Mouse (Mus musculus) neural tube, embryonic 13.5 days (tissue): ENCODE measurements around the gene St3gal5. TPM values are rescaled to one million over a fixed set of nuclear protein-coding genes. Genes with fewer than 3 reads are reported as not detected.

ENCODE experiments used
- ATAC-seq: fragments of 200-750 bp; cut with Nextera tagmentation; 2 replicates; pipeline ENCODE4 v1.8.0; 2017; ENCODE audit warnings: low read depth, mild to moderate bottlenecking, moderate TSS enrichment, moderate library complexity
- H3K27ac ChIP-seq: fragments of 300-500 bp; sonication (generic); replicated peaks from 2 replicates; pipeline ENCODE4 v1.5.1; 2015; ENCODE audit warnings: moderate library complexity, mild to moderate bottlenecking, inconsistent platforms
- H3K27me3 ChIP-seq: fragments of 300-500 bp; sonication (generic); 2 replicates; pipeline ENCODE4 v1.6.1; 2015; ENCODE audit warnings: mild to moderate bottlenecking, inconsistent platforms
- H3K36me3 ChIP-seq: fragments of 300-500 bp; sonication (generic); 2 replicates; pipeline ENCODE4 v1.6.1; 2015; ENCODE audit warnings: mild to moderate bottlenecking, inconsistent platforms
- H3K4me1 ChIP-seq: fragments of 300-500 bp; sonication (generic); replicated peaks from 2 replicates; pipeline ENCODE4 v1.6.1; 2015; ENCODE audit warnings: inconsistent platforms
- H3K4me2 ChIP-seq: fragments of 300-500 bp; sonication (generic); 2 replicates; pipeline ENCODE4 v1.6.1; 2015; ENCODE audit warnings: inconsistent platforms, mild to moderate bottlenecking, moderate library complexity
- H3K4me3 ChIP-seq: fragments of 300-500 bp; sonication (generic); 2 replicates; pipeline ENCODE4 v1.5.1; 2015; ENCODE audit warnings: mild to moderate bottlenecking, inconsistent platforms
- H3K9ac ChIP-seq: fragments of 300-500 bp; sonication (generic); 2 replicates; pipeline ENCODE4 v1.6.1; 2015; ENCODE audit warnings: moderate library complexity, mild to moderate bottlenecking, inconsistent platforms
- H3K9me3 ChIP-seq: fragments of 300-500 bp; sonication (generic); 2 replicates; pipeline ENCODE4 v1.6.1; 2016; ENCODE audit warnings: inconsistent platforms
- WGBS: fragments of 180-500 bp; shearing (Covaris S2); methylation state at CpG from one replicate; pipeline ENCODE4 v1.1.7; 2015; 5-methylcytosine and 5-hydroxymethylcytosine counted together
- polyA plus RNA-seq: library from polyadenylated mRNA; unstranded; fragments of >200 nt; fragmentation: Nextera tagmentation; extraction: Ambion mirVana; gene quantifications from 2 replicates; pipeline ENCODE4 v1.2.1, GENCODE M21; 2015

The St3gal5 gene
- polyA plus RNA-seq, 1 experiment from 2014 or later: 54.6 TPM

DNA sequence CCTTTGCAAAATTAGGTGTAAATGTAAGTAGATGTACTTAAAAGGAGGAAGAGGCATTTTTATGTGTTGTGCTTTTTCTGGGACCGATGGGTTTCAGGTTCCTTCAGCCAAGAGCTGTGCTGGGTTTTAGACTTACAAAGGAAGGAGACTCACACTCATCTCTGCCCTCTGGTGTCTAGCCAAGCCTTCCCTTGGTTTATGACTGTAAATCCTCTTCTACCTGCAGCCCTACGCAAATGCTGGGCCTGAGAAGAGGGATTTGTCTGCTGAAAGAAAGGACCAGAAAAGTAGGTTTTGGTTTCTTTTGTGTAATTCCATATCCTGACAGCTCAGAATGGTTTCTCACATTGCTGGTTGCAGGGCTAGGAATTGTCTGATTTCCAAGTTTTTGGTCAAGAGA, 1.3 kb downstream of the St3gal5 start:
- Histone ChIP-seq H3K9ac (peak overlapping the region; percentile 94), H3K27me3 (no peaks in the 10 kb centered on the region), H3K4me2 (peak overlapping the region; percentile 85), H3K36me3 (no peaks in the 10 kb centered on the region), H3K9me3 (no peaks in the 10 kb centered on the region), H3K4me3 (peak overlapping the region; percentile 86), H3K27ac (peak overlapping the region; percentile 38; the same call in 1 of the 2 replicates), H3K4me1 (peaks cover 39% of the 10 kb centered on the region)
- 23% methylated on average over 2 of the region's 2 CpGs for WGBS
- no peak for ATAC-seq

GRCm38 (mm10) chr6:72099281-72099680, 1.9 kb downstream of the St3gal5 start:
- H3K27ac ChIP-seq: no peak overlapping the region; the same call in 1 of the 2 replicates
- H3K36me3 ChIP-seq: no peaks in the 10 kb centered on the region
- H3K9ac ChIP-seq: peak overlapping the region; percentile 94
- H3K4me3 ChIP-seq: peak overlapping the region; percentile 86
- no peaks in the 10 kb centered on the region for H3K9me3 ChIP-seq
- WGBS: 73% methylated on average over 3 of the region's 3 CpGs
- H3K4me1 ChIP-seq: peaks cover 39% of the 10 kb centered on the region
- H3K4me2 ChIP-seq: peak overlapping the region; percentile 85
- ATAC-seq: no peak
- no peaks in the 10 kb centered on the region for H3K27me3 ChIP-seq

DNA sequence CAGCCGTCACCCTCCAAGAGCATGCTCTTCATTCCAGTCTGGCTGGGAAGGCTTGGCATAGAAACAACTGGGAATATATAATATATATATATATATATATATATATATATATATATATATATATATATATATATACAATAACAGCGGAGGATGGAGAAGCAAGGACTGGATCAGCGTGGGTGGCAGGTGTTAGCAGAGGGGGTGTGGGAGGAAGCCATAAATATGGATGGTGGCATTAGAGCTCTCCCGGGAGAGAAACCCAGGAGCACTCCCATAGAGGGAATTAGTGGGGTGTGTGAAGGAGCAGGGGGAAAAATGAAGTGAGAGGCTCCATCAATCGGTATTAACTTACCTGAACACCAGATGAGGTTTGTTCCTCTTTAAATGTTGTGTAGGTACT, 2.8 kb downstream of the St3gal5 start:
- Histone ChIP-seq H3K4me3 (no peak overlapping the region), H3K36me3 (no peaks in the 10 kb centered on the region), H3K27me3 (no peaks in the 10 kb centered on the region), H3K4me2 (peak overlapping the region; percentile 85), H3K4me1 (peaks cover 39% of the 10 kb centered on the region), H3K9ac (no peak overlapping the region), H3K9me3 (no peaks in the 10 kb centered on the region), H3K27ac (no peak overlapping the region)
- no peak for ATAC-seq
- 48% methylated on average over 4 of the region's 5 CpGs for WGBS

DNA sequence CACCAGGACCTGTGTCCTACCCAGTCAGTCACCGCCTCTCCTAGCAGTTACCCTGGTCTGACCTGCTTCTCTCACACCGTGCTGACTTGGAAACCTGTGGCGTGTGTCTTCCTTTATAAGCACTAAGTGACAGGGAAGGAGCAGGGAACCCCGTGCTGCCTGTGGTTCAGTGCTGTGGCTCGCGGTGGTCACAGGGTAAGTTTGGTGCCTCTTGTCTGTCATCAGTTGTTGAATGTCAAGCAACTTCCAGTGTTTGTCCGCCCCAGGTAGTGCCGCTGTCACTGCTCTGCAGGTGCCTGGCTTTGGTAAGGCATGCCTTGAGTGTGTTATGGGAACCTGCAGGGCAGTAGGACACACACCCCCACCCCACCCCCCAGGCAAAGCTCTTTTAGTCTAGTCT, 3.5 kb downstream of the St3gal5 start:
- Histone ChIP-seq H3K4me1 (peaks cover 39% of the 10 kb centered on the region), H3K9me3 (no peaks in the 10 kb centered on the region), H3K36me3 (no peaks in the 10 kb centered on the region), H3K27me3 (no peaks in the 10 kb centered on the region), H3K27ac (no peak overlapping the region), H3K4me2 (peak overlapping the region; percentile 18), H3K9ac (no peak overlapping the region), H3K4me3 (no peak overlapping the region)
- 87% methylated on average over 8 of the region's 8 CpGs for WGBS
- ATAC-seq: no peak

- H3K27me3 ChIP-seq: no peaks in the 10 kb centered on the region
- WGBS: 90% methylated on average over 4 of the region's 4 CpGs
- ATAC-seq: no peak
- H3K9ac ChIP-seq: no peak overlapping the region
- no peaks in the 10 kb centered on the region for H3K9me3 ChIP-seq
- H3K36me3 ChIP-seq: no peaks in the 10 kb centered on the region
- H3K4me3 ChIP-seq: no peak overlapping the region
- peaks cover 39% of the 10 kb centered on the region for H3K4me1 ChIP-seq
- H3K27ac ChIP-seq: no peak overlapping the region
- no peak overlapping the region for H3K4me2 ChIP-seq
Measured at GRCm38 (mm10) chr6:72101386-72101785, 4.0 kb downstream of the St3gal5 start.

DNA sequence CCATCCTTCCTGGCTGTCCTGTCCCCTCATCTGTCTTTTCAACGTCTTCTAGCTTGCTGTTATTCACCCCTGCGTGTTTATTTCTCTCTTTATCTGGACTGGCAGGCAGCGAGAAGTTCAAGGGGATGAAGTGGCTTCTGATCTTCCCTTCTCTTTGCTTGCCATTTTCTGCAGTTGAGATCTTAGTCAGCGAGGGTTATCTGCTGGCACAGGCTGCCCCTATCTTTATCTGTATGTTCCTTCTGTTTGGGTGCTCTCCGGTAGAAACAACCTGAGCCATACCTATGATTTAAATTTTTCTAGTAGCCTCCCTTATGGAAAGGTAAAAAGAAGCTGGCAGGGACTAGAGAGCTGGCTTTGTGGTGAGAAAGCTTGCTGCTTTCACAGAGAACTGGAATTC, 4.7 kb downstream of the St3gal5 start:
- H3K4me3 ChIP-seq: no peak overlapping the region
- H3K4me1 ChIP-seq: peaks cover 35% of the 10 kb centered on the region
- H3K36me3 ChIP-seq: no peaks in the 10 kb centered on the region
- H3K27me3 ChIP-seq: no peaks in the 10 kb centered on the region
- 79% methylated on average over 5 of the region's 5 CpGs for WGBS
- H3K4me2 ChIP-seq: no peak overlapping the region
- H3K9me3 ChIP-seq: no peaks in the 10 kb centered on the region
- no peak for ATAC-seq
- H3K27ac ChIP-seq: no peak overlapping the region
- H3K9ac ChIP-seq: no peak overlapping the region

DNA sequence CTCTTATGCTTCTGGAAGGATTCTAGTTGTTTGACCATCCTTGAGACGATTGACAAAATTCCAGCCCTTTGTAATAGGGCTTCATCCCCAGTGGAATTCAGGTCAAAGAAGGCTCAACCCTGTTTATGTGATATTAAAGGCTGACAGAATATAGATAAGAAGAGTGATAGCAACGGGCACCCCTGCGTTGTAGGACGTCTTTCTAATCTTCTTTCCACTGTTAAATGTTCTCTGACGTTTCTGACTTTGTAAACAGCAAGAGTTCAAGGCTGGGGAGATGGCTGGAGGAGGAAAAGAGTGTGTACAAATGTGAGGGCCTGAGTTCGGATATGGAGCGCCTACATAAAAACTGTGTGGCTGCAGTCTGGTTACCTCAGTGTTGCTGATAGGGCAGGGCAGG, 7.1 kb downstream of the St3gal5 start:
- 92% methylated on average over 7 of the region's 7 CpGs for WGBS
- no peak overlapping the region for H3K4me3 ChIP-seq
- H3K9me3 ChIP-seq: no peaks in the 10 kb centered on the region
- H3K36me3 ChIP-seq: no peaks in the 10 kb centered on the region
- H3K9ac ChIP-seq: no peak overlapping the region
- ATAC-seq: no peak
- no peak overlapping the region for H3K4me2 ChIP-seq
- H3K27ac ChIP-seq: no peak overlapping the region
- H3K4me1 ChIP-seq: peaks cover 28% of the 10 kb centered on the region
- no peaks in the 10 kb centered on the region for H3K27me3 ChIP-seq

GRCm38 (mm10) chr6:72108941-72109892, 11.8 kb downstream of the St3gal5 start:
- Histone ChIP-seq H3K4me3 (no peak overlapping the region), H3K9ac (no peak overlapping the region), H3K9me3 (no peaks in the 10 kb centered on the region), H3K4me1 (peaks cover 21% of the 10 kb centered on the region), H3K4me2 (peak overlapping the region; percentile 7; the same call in 1 of the 2 replicates), H3K27me3 (no peaks in the 10 kb centered on the region), H3K27ac (peak overlapping the region; percentile 52; the same call in 1 of the 2 replicates), H3K36me3 (no peaks in the 10 kb centered on the region)
- ATAC-seq: peak; percentile 37; the same call in 1 of the 2 replicates
- 62% methylated on average over 14 of the region's 14 CpGs for whole genome bisulfite sequencing

DNA sequence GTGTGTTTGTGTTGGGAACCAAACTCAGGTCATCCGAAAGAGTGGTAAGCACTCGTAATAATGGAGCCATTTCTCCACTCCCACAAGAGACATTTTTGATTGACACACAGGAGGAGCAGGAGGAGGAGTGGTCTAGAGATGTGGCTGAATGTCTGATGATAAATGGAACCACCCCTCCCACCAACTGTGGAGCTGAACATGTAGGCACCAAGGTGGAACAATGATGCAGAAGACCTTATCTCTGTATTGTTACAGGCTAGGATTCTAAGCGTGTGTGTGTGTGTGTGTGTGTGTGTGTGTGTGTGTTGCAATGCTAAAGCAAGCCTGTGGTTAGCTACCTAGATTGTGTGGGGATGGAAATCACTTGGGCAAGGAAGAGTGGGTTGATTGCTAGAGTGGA, 13.2 kb downstream of the St3gal5 start:
- Histone ChIP-seq H3K4me1 (peaks cover 21% of the 10 kb centered on the region), H3K9ac (no peak overlapping the region), H3K4me3 (no peak overlapping the region), H3K36me3 (no peaks in the 10 kb centered on the region), H3K27ac (no peak overlapping the region), H3K4me2 (no peak overlapping the region), H3K9me3 (no peaks in the 10 kb centered on the region), H3K27me3 (no peaks in the 10 kb centered on the region)
- ATAC-seq: no peak
- WGBS: 86% methylated on average over 3 of the region's 3 CpGs

GRCm38 (mm10) chr6:72112575-72112974, 15.2 kb downstream of the St3gal5 start:
- Histone ChIP-seq H3K9me3 (no peaks in the 10 kb centered on the region), H3K9ac (no peak overlapping the region), H3K36me3 (no peaks in the 10 kb centered on the region), H3K27ac (0 out of 2 replicates have a peak overlapping the region, but pooled peaks have one; percentile 1), H3K4me2 (no peak overlapping the region), H3K4me3 (no peak overlapping the region), H3K27me3 (no peaks in the 10 kb centered on the region), H3K4me1 (peaks cover 28% of the 10 kb centered on the region)
- WGBS: 49% methylated on average over 6 of the region's 6 CpGs
- ATAC-seq: no peak

GRCm38 (mm10) chr6:72113093-72113702, 15.8 kb downstream of the St3gal5 start:
- no peaks in the 10 kb centered on the region for H3K27me3 ChIP-seq
- no peaks in the 10 kb centered on the region for H3K36me3 ChIP-seq
- no peak overlapping the region for H3K4me2 ChIP-seq
- H3K9me3 ChIP-seq: no peaks in the 10 kb centered on the region
- no peak for ATAC-seq
- 93% methylated on average over 2 of the region's 2 CpGs for WGBS
- H3K27ac ChIP-seq: no peak overlapping the region
- H3K4me3 ChIP-seq: no peak overlapping the region
- H3K4me1 ChIP-seq: peaks cover 28% of the 10 kb centered on the region
- H3K9ac ChIP-seq: no peak overlapping the region

DNA sequence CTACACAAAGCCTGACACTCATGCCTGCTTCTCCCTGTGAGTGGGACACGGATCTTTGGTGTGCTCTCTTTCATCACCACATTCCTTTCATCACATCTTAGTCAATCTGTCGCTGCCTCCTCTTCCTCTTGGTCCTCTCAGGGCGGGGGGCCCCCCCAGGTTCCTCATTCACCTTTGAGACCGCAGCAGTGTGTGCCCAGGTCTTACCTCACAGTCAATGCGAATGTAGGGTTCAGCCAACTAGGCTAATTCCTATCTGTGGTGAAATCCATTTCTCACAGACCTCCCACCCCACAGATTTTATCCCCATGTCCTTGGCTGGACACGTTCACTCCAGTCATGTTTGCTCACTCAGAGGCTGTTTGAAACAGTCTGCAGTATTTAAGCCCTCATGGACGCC, 17.5 kb downstream of the St3gal5 start:
- Histone ChIP-seq H3K9ac (no peak overlapping the region), H3K4me2 (no peak overlapping the region), H3K4me1 (peaks cover 16% of the 10 kb centered on the region; the same call in 1 of the 2 replicates), H3K4me3 (no peak overlapping the region), H3K27ac (no peak overlapping the region), H3K27me3 (no peaks in the 10 kb centered on the region), H3K9me3 (no peaks in the 10 kb centered on the region), H3K36me3 (no peaks in the 10 kb centered on the region)
- WGBS: 91% methylated on average over 7 of the region's 7 CpGs
- ATAC-seq: no peak
